Mouse (Mus musculus) hematopoietic stem cell, adult 5-6 weeks (primary cell): ENCODE data around the gene Ppp6r3. TPM values are rescaled to one million over a fixed set of nuclear protein-coding genes. Genes with fewer than 3 reads are reported as not detected.
A peak's percentile ranks its signal among the peaks of the same experiment; 100 is the strongest.

Source experiments
- ATAC-seq, 2 experiments: fragments of 125-278 bp in 1 of 2; replicated peaks in 1 of 2; 2 replicates each; pipeline ENCODE4 v1.8.0; 2016 to 2017; ENCODE audit warnings: inconsistent platforms in 2 of 2, mild to moderate bottlenecking in 2 of 2, moderate number of reproducible peaks in 2 of 2, low read depth in 1 of 2, moderate TSS enrichment in 1 of 2; ENCODE audit not compliant: low FRiP score in 2 of 2, poor library complexity in 2 of 2, severe bottlenecking in 2 of 2, insufficient read depth in 1 of 2, low TSS enrichment in 1 of 2
- total RNA-seq: library from RNA; stranded (forward); fragments of 172-1452, 232-1000 nt; gene quantifications from 2 replicates; pipeline ENCODE4 v1.2.3, GENCODE M21; 2017

Gene Ppp6r3
- total RNA-seq, 1 experiment from 2014 or later = 119 TPM

DNA sequence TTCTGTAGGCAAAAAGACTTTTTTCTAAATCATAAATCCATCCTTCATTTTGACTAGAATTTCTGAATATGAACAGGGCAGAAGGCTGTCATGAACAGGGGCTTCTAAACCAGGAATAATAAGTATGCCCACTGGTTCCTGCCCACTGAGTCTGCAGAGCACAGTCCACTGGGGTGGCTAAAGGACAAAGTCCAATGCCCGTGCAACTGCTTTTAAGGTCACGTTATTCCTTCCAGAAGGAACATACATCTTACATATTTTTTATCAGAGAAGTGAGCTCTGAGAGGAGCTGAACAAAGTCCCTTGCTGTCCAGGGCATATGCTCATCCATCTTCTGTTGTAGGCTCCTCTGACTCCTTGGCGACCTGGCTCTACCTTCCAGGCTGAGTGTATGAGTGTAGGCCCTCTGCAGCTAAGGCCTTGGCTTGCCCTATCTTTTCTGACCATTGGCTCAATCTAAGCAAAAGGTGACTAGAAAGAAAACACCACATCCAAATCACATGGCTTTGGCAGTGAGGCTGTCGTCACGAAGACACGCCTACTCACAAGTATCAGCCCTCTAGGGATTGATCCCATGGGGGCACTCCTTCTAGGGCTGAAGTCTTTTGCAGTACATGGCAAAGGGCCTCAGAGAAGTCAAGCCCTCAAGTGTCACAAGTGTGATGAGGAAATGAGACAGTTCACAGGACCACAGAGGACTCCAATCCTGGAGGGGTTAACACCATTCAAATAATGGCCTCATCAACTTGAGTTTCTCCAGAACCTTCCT lies 117.0 kb downstream of the Ppp6r3 start:
- no peak for ATAC-seq

DNA sequence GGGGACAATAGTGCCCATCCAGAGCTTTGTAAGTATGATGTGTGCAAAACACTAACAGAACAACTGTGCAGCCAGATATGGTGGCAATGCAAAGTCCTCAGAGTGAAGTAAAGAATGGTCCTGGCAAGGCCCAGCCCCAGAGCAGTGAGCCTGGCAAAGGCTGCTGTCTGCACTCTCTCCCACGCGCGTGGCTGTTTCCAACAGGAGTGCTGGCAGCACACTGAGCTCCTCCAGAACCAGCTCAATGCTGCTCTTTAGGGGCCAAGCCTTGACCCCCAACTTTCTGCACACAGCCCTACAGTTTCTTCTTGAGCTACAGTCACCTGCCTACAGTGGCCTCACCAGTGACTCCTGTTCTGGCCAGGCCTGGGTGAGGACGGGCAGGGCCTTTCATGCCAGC lies 117.8 kb downstream of the Ppp6r3 start:
- ATAC-seq = no peak

DNA sequence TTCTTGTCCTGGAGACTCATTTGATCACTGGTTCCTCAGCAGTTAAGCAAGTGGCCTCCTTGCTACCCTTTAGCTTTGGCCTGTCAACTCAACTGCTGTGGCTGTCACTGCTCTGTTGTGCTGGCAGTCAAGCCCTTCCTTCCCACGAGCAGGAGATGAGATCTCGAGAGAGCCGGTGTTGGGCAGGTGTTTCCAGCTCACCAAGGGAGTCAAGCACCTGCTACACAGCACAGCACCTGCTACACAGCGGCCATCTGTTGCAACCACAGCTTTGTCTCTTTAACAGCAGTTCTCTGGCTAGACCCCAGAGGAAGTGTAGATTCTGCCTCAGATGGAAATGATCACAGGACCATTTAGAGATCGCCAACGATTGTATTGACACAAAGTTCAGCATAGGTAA lies 123.9 kb downstream of the Ppp6r3 start:
- peak; percentile 10 to 42; a peak in 2 of 4 replicates for ATAC-seq

DNA sequence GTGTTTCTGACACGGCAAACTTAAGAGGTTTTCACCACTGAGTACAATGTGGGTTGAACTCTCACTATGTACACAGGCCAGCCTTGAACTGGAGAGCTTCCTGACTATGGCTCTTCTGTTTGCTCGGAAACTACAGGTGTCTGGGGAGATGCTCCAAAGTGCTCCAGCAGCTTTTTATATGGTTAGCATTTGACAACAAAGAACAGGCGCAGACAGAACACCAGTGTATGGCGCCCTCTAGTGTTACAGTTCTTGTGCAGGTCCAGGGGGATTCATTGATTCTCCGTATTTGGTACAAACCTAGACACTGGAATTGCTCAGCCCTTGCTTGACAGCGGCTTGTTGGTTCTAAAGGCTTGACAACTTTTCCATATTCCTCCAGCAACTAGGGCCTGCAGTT lies 124.4 kb downstream of the Ppp6r3 start:
- ATAC-seq = peak; percentile 58 to 68; a peak in 3 of 4 replicates

GRCm38 (mm10) chr19:3450714-3451113 lies 124.8 kb downstream of the Ppp6r3 start:
- ATAC-seq = no peak

DNA sequence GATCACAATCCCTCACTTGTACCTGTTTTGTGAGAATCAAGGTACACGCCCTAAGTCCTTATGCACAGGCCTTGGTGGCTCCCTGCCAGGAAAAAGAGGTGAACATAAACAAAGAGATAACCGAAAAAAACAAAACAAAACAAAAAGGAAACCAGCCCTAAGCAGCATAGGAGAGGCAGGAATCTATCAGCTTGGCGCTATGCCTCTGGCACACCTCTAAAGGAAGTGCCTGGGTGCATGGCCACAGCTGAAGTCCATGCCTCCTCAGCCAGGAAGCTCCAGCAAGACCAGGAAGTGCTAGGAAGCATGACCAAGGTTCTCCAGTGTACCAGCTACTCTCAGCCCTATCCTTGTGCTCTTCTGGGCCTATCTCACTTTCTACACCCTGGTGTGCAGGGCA lies 126.3 kb downstream of the Ppp6r3 start:
- ATAC-seq = 0 out of 4 replicates have a peak, but pooled peaks of 1 of the 2 experiments have one; percentile 15

DNA sequence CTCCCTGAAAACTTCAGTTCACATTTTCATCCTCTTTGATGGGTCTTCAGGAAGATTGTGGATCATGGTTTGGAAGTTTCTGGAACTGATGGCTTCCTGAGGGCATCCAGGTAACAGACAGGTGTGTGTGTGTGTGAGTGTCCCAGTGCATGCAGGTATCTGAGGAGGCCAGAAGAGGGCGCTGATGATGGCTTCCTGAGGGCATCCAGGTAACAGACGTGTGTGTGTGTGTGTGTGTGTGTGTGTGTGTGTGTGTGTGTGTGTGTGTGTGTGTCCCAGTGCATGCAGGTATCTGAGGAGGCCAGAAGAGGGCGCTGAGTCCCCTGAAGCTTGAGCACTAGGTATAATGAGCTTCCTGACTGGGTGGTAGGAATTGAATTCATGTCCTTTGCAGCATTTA lies 128.2 kb downstream of the Ppp6r3 start:
- no peak for ATAC-seq

- ATAC-seq = no peak
Observed at GRCm38 (mm10) chr19:3441092-3441491, 134.5 kb downstream of the Ppp6r3 start.

DNA sequence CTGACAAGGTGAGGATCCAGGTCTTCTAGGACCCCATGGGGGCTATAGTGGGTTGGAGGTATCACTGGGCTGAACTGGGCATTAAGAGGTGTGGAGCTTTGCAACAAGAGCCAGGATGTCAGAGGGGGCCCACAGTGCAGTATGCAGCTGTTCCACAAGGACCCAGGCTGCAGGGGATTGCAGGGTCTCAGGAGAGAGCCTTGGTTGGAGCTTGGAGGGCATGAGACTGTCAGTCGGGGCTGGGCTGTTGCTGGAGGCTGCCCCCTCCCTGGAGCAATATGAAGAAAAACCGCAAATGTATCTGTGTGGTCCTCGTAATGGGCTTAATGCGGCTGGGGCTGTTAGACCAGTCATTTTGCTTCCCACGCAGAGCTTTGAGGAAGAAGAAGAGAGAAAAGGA lies 134.9 kb downstream of the Ppp6r3 start:
- no peak for ATAC-seq

GRCm38 (mm10) chr19:3437980-3438379 lies 137.6 kb downstream of the Ppp6r3 start:
- no peak for ATAC-seq

DNA sequence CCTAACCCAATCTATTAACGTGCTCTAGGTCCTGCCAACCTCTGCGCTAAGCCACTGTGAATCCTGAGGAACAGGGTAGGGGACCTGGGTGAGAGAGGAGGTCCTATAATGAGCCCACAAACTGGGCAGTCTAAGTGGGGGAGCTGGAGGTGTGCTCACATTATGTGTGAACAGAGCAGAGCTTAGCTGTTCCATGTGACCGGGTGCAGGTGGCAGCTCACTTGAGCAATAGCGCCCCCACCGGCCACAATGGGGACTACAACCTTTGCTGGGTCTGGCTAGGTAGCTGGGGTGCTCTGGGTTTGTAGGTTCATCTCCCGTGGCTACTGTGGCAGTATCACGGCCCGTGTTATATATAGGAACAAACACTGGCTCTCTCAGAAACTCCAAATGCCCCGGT lies 138.7 kb downstream of the Ppp6r3 start:
- ATAC-seq = peak; percentile 37 to 69; a peak in 2 of 4 replicates

- ATAC-seq = no peak
Observed at GRCm38 (mm10) chr19:3435824-3436223, 139.7 kb downstream of the Ppp6r3 start.

DNA sequence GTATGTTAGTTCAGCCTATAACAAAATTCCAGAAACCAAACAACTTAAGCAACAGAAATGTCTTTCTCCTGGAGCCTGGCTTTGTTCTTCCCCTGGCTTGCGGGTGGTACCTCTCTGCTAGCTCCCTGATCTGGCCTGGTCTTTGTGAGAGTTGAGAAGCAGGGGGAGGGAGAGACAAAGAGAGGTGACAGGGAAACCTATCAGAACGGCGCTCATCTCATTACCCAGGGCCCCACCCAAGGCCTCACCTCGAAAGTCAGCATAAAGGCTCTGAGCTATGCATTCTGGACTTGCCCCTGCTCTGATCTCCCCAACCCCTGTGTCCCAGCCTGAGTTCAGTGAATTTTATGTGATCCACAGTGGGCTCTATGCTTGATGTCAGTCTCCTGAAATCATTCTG lies 140.9 kb downstream of the Ppp6r3 start:
- no peak for ATAC-seq

- no peak for ATAC-seq
Observed at GRCm38 (mm10) chr19:3434124-3434523, 141.4 kb downstream of the Ppp6r3 start.

GRCm38 (mm10) chr19:3431969-3432368 lies 143.6 kb downstream of the Ppp6r3 start:
- ATAC-seq = no peak

- no peak for ATAC-seq
Observed at GRCm38 (mm10) chr19:3431066-3431465, 144.5 kb downstream of the Ppp6r3 start.

DNA sequence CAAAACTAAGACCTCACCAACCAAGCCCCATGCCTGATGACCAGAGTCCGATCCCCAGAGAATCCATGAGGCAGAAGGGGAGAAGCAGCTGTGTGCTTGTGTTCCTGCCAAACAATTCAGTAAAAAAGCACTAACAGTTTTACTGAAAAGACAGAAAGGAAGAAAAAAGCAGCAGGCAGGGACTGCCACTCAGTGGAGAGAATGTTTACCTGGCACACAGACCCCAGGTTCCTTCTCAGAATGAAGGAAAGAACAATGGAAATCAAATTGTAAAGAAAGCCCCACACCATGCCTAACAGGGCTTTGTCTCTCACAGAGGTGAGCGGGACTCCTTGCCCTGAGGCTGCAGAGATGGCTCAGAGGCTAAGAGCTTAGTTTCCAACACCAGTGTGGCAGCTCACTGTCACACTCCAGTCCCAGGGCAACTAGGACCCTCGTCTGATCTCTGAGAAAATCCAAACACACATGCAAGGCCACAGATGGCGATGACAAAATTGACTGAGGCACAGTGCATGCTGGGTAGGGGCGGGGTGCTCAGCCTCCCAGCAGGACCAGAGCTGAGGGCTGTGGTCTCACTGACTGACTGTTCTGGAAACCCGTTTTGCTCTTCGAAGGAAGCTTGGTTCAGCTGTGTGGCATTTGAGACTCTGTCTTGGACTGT lies 146.3 kb downstream of the Ppp6r3 start:
- ATAC-seq = no peak

DNA sequence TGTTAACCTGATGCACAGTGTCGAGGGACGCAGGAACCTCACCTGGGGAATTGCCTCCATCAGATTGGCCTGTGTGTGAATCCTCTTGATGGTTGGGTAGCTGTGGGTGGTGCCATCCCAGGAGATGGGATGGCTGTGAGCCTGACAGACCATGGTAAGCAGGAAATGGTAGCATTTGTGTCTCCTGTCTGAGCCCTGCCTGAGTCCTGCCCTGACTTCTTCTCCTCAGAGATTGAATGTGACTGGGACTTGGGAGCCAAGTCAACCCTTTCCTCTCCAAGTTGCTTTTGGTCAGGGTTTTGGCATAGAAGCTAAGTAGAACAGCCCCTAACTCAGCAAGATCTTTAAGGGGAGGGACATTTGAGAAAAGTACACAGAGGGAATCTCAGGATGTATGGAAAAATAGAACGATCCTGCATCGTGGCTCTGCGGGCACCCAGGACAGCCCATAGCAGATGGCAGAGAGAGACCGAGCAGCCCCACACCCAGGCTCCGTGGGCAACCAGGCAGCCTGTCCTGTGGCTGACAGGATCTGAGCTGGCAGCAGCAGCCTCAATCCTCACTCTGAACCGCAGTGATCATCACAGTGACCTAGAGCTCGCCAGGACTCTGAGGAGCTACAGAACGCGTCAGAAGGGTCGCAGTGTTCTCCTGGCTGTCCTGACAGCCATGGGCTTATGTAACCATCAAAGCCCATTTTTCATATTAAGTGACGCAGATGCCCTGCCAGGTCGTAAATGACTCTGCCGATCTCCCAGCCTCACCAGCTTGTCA lies 147.3 kb downstream of the Ppp6r3 start:
- ATAC-seq = no peak
